Mouse (Mus musculus) midbrain, postnatal 0 days (tissue): ENCODE data around the gene Cadm2. TPM values are rescaled to one million over a fixed set of nuclear protein-coding genes. Genes with fewer than 3 reads are reported as not detected.

Experiments used
- ATAC-seq: fragments of 200-750 bp; cut with Nextera tagmentation; 2 replicates; pipeline ENCODE4 v1.8.0; 2017; ENCODE audit warnings: moderate number of reproducible peaks, mild to moderate bottlenecking, moderate TSS enrichment, moderate library complexity; ENCODE audit not compliant: low FRiP score
- DNase-seq: peaks from one replicate; pipeline ENCODE4 v3.0.0-alpha.2; 2015; ENCODE audit warnings: low spot score
- H3K27ac ChIP-seq: fragments of 300-500 bp; sonication (generic); 2 replicates; pipeline ENCODE4 v1.5.1; 2014; ENCODE audit warnings: low read depth, mild to moderate bottlenecking, low read length, mixed read lengths
- H3K27me3 ChIP-seq: fragments of 300-500 bp; sonication (generic); 2 replicates; pipeline ENCODE4 v1.6.1; 2014; ENCODE audit warnings: low read length, control low read depth, mixed read lengths; ENCODE audit not compliant: insufficient read depth
- H3K36me3 ChIP-seq: fragments of 300-500 bp; sonication (generic); 2 replicates; pipeline ENCODE4 v1.6.1; 2014; ENCODE audit warnings: low read length, control low read depth, mixed read lengths; ENCODE audit not compliant: insufficient read depth
- H3K4me1 ChIP-seq: fragments of 300-500 bp; sonication (generic); 2 replicates; pipeline ENCODE4 v1.6.1; 2014; ENCODE audit warnings: mild to moderate bottlenecking, control low read depth, antibody characterized with exemption, low read length, mixed read lengths; ENCODE audit not compliant: insufficient read depth
- H3K4me2 ChIP-seq: fragments of 300-500 bp; sonication (generic); 2 replicates; pipeline ENCODE4 v1.6.1; 2014; ENCODE audit warnings: low read depth, mild to moderate bottlenecking, low read length, mixed read lengths; ENCODE audit not compliant: poor library complexity, severe bottlenecking
- H3K4me3 ChIP-seq: fragments of 300-500 bp; sonication (generic); 2 replicates; pipeline ENCODE4 v1.5.1; 2014; ENCODE audit warnings: low read depth, mild to moderate bottlenecking, low read length, moderate library complexity
- H3K9ac ChIP-seq: fragments of 300-500 bp; sonication (generic); replicated peaks from 2 replicates; pipeline ENCODE4 v1.6.1; 2014; ENCODE audit warnings: mild to moderate bottlenecking, low read length, moderate library complexity, mixed read lengths; ENCODE audit not compliant: poor library complexity, severe bottlenecking
- H3K9me3 ChIP-seq: fragments of 300-500 bp; sonication (generic); 2 replicates; pipeline ENCODE4 v1.6.1; 2016; ENCODE audit warnings: low read length, control low read depth
- CTCF ChIP-seq: IDR thresholded peaks from 2 replicates; pipeline ENCODE4 v1.5.1; 2016; ENCODE audit warnings: antibody characterized with exemption, mild to moderate bottlenecking
- WGBS: fragments of 180-500 bp; shearing (Covaris S2); extraction: QIAGEN DNeasy Blood & Tissue Kit; methylation state at CpG from one replicate; pipeline ENCODE4 v1.1.7; 2014; 5-methylcytosine and 5-hydroxymethylcytosine counted together
- polyA plus RNA-seq: library from polyadenylated mRNA; unstranded; fragments of >200 nt; fragmentation: Nextera tagmentation; extraction: Ambion mirVana; gene quantifications from 2 replicates; pipeline ENCODE4 v1.2.1, GENCODE M21; 2015
- total RNA-seq: library from RNA; depleted of rRNA; stranded (reverse); fragments of >200 nt; gene quantifications from 2 replicates; pipeline ENCODE4 v1.2.3, GENCODE M21; 2014

Gene Cadm2
- total and polyA plus RNA-seq, 2 experiments from 2014 or later, result 82.8 to 92.0 TPM

GRCm38 (mm10) chr16:67284664-67285063, 336.0 kb downstream of the Cadm2 start:
- TF ChIP-seq CTCF, result no peak
- H3K9me3 ChIP-seq, result no peaks in the 10 kb centered on the region
- no peak overlapping the region for H3K9ac ChIP-seq
- no peaks in the 10 kb centered on the region for H3K36me3 ChIP-seq
- no peaks in the 10 kb centered on the region for H3K4me1 ChIP-seq
- no peaks in the 10 kb centered on the region for H3K27me3 ChIP-seq
- 87% methylated on average over 3 of the region's 3 CpGs for whole genome bisulfite sequencing
- no peak for ATAC-seq
- no peak overlapping the region for H3K27ac ChIP-seq
- no peak for DNase-seq
- no peak overlapping the region for H3K4me3 ChIP-seq
- no peak overlapping the region for H3K4me2 ChIP-seq

DNA sequence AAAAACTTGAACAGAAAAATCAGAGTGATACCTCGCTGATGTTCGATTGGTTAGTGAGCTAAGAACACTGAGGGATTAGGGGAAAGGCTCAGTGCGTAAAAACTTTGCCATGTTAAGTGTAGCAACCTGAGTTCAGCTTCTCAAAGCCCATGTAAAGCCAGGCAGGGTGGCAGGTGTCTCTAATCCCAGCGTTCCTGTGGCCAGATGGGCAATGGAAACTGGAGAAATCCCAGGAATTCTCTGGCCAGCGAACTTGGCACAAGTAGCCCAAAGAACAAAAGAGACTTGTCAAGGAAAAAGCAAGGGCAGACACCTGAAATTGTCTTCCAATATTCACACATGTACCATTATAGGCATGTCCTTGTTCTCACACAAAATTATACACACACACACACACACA, 377.1 kb downstream of the Cadm2 start:
- Histone ChIP-seq H3K9ac (no peak overlapping the region), H3K36me3 (no peaks in the 10 kb centered on the region), H3K27me3 (no peaks in the 10 kb centered on the region), H3K27ac (no peak overlapping the region), H3K4me1 (no peaks in the 10 kb centered on the region), H3K9me3 (no peaks in the 10 kb centered on the region), H3K4me2 (no peak overlapping the region), H3K4me3 (no peak overlapping the region)
- TF ChIP-seq CTCF, result no peak
- ATAC-seq, result no peak
- DNase-seq, result no peak
- WGBS, result 79% methylated on average over 5 of the region's 5 CpGs

DNA sequence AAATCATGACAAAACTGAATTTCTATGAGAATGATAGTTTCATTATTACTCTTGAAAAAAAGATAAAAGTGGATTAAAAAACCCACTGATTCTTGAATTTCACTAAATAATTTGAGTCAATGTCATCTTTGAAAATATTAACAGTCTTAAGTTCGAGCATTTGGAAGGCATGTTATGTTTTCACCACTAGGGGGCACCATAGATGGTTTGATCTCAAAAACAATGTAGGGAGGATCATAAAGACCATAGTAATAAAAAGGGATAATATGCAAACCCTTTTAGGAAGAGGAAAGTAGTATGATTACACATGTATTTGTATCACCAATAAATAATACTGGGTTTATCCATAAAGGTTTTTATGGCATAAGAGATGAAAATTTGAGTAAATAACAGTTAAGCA, 385.8 kb downstream of the Cadm2 start:
- H3K9ac ChIP-seq, result no peak overlapping the region
- TF ChIP-seq CTCF, result peak; percentile 64
- peak; percentile 34 for DNase-seq
- 28% methylated on average over 1 of the region's 1 CpGs for WGBS
- no peak for ATAC-seq
- H3K4me1 ChIP-seq, result no peaks in the 10 kb centered on the region
- H3K27ac ChIP-seq, result no peak overlapping the region
- H3K27me3 ChIP-seq, result no peaks in the 10 kb centered on the region
- no peaks in the 10 kb centered on the region for H3K36me3 ChIP-seq
- H3K4me3 ChIP-seq, result no peak overlapping the region
- no peaks in the 10 kb centered on the region for H3K9me3 ChIP-seq
- no peak overlapping the region for H3K4me2 ChIP-seq

DNA sequence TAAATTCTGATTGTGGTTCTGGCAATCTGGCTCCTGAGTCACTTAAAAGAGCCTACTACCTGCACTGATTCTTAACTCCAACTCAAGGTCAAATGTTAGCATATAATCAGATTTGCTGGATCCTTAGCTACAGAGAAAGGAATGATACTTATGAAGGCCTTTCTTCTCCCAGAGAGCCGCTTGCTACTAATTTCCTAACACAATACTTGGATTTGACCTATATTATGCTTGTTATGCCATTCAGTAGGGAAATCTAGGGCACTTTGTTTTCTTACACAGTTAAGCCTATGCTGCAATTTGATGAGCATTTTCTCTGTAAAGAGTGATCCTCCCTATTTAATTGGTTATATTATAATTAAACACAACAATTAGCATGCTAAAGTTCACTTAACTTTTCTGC, 394.0 kb downstream of the Cadm2 start:
- Histone ChIP-seq H3K4me2 (no peak overlapping the region), H3K27ac (no peak overlapping the region), H3K9ac (no peak overlapping the region), H3K4me1 (no peaks in the 10 kb centered on the region), H3K4me3 (no peak overlapping the region), H3K9me3 (no peaks in the 10 kb centered on the region), H3K36me3 (no peaks in the 10 kb centered on the region), H3K27me3 (no peaks in the 10 kb centered on the region)
- ATAC-seq, result no peak
- no peak for DNase-seq
- no peak for TF ChIP-seq CTCF
- WGBS, result 58% methylated on average over 1 of the region's 1 CpGs

GRCm38 (mm10) chr16:67203329-67203728, 417.4 kb downstream of the Cadm2 start:
- H3K9me3 ChIP-seq, result no peaks in the 10 kb centered on the region
- H3K9ac ChIP-seq, result no peak overlapping the region
- TF ChIP-seq CTCF, result no peak

GRCm38 (mm10) chr16:67192852-67193415, 427.8 kb downstream of the Cadm2 start:
- Histone ChIP-seq H3K4me2 (no peak overlapping the region), H3K9ac (no peak overlapping the region), H3K4me3 (no peak overlapping the region), H3K9me3 (no peaks in the 10 kb centered on the region), H3K36me3 (no peaks in the 10 kb centered on the region), H3K4me1 (no peaks in the 10 kb centered on the region), H3K27me3 (no peaks in the 10 kb centered on the region), H3K27ac (no peak overlapping the region)
- 66% methylated on average over 4 of the region's 4 CpGs for WGBS
- no peak for TF ChIP-seq CTCF
- ATAC-seq (no peak), DNase-seq (no peak)

More at GRCm38 (mm10) chr16:67203329-67203728, 417.4 kb downstream of the Cadm2 start:
- DNase-seq, result no peak
- H3K4me1 ChIP-seq, result no peaks in the 10 kb centered on the region
- no peak overlapping the region for H3K4me2 ChIP-seq
- no peaks in the 10 kb centered on the region for H3K36me3 ChIP-seq
- H3K4me3 ChIP-seq, result no peak overlapping the region
- no peak overlapping the region for H3K27ac ChIP-seq
- ATAC-seq, result no peak
- H3K27me3 ChIP-seq, result no peaks in the 10 kb centered on the region
